Mouse (Mus musculus) spleen, adult 18-20 months (tissue): ENCODE results near the gene Ctbp2.

Experiments used
- DNase-seq, 2 experiments: peaks; one replicate each; pipeline ENCODE4 v3.0.0; 2022; ENCODE audit warnings: mixed read lengths in 2 of 2

The Ctbp2 gene

DNA sequence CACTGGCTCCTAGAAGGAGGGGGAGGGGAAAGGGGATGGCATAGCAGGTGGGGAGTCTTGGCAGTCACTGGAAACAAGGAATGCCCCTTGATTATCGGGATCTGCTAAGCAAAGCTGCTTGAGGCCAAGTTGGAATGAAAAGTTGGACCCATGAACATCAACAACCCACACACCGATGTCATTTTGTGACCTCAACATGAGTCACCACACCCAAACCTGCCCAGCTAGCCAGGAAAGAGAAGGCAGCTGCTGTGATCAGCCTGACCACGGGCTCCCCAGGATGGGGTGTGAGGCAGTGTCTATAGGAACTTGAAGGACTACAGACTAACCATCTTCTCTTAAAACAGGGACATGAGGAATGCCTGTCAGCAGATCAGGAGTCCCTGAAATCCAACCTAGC lies 38.7 kb downstream of the Ctbp2 start:
- DNase-seq = no peak

DNA sequence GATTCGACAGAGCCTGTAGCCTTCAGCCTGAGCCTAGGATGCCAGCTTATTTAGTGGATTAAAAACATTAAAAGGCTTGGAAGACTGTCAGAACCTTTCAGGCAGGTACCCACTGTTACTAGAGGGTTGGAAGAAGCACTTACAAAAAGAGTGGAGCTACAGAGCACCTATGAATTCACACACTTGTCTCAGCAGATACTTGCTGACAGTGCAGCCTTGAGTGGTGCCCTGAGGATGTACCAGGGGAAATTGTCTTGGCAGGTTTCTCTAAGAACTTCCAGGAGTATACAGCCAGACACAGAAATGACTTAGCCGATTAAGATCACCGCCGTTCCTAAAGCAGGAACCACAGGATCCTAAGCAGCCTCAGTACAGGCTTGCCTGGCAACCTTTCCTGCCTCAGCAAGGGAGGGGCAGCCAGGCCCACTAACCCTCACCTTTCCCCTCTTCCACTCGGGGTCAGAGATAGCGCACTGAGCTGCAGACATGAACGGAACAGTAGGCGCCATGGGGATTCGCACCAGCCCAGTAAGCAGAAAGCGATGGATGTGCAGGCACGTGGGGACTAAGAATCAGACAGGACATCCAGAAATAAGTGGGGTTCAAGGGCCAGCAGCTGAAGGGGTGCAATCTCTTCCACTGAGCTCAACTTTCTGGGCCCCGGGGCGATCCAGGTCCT lies 40.1 kb downstream of the Ctbp2 start:
- DNase-seq = no peak

DNA sequence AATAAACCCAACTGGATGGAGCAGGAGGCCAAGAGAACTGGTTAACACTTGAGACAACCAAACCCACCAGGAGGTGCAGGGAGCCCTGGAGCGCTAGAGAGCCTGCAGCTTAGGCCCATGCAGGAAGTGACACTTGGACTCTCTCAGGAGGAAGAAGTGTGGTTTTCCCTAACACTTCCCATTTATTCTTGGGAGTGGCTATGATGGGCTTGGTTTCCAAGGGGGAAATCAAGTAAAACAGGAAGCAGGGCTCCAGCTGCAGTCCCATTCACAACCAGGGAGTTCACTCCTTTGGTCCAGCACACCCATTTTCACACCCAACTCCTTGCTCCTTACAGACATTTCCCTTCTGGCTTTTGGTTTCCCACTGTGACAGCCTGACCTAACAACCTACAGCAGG lies 45.2 kb downstream of the Ctbp2 start:
- DNase-seq = no peak

DNA sequence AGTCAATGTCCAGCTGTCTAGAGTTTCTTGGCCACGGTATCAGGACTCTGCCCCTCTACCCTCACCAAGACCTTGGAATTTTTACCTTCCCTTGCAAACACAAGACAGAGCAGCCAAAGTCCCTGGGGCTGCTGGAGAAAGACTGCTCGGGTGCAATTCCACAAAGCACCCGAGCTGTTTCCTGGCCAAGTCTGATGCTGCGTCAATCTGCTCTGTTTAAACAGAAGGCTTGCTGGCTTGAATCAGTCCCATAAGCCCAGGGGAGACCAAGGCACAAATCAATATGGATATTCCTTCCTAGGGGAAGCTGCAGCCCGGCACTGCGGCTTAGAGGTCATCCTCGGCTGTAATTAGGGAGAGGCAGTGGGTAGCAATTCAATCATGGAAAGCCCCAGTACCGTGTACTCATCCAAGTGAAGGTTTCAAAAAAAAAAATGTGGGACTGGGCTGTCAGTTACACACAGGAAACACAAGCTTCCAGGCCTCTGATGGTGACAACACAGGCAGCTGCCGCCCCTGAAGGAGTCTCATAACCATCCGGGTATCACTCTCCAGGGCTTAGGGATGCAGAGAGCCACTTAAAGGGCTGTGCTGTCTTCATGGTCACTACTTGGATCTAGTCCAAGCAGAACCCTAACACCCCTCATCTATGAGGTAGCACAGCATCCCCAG lies 49.6 kb downstream of the Ctbp2 start:
- no peak for DNase-seq

DNA sequence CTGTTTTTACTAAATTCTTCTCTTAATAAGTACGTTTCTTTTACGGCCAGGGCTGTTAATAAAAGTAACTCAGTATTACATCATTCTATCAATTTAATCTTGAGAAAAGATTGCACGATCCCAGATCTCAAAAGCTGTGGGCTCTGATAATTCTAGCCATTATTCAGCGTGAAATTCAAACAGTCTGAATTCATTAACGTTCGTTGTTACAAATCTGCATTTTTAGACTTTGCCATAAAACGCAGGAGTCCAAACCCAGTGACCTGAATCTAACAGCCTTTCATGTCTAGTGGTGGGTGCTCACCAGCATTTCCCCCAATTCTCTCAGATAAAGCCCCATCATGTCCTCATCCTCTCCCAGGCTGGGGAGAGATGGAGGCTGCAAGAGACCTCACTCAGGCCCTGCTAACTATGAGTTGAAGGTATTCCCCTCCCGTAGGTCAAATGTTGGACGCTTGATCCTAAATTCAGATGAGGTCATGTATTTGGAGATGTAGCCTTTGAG lies 51.0 kb downstream of the Ctbp2 start:
- no peak for DNase-seq

DNA sequence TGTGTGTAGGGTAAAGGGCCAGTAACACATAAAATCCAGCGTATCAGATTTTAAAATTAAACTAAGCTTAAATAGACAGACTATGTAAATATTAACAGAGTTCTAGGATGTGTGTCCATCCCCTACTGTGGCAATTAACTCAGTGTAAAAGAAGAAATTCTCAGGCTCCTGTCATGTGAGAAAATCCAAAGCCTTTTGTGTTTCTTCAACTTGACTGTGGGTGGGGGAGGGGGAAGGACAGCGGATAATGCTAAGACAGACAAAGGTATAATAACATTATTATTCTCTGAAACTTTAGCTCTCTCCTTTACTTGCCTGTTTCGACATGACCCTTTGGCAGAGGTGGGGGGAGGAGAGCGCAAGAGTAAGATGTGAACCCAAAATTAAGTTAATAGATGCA lies 51.6 kb downstream of the Ctbp2 start:
- no peak for DNase-seq

DNA sequence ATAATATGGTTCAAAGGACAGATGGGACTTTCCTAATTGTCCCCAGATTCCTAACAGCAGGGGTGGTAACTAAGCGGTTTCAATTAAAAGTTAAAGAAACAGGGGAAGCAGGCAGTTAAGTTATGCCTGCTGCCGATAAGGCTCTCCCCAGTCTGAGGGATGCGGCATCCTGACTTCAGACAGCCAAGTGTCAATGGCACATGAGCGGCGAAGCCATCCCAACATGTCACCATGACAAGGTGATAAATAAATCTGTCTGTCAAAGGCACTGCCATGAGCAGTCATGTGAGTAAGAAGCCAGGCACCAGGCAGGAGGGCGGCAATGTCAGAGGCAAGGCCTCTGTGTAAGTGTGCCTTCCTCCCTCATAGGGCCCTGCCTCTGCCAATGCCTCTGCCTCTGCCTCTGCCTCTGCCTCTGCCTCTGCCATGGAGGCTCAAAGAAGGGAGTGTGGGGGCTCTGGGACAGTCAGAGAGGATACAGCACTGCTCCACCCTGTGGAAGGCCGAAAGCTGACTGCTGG lies 56.8 kb downstream of the Ctbp2 start:
- DNase-seq = no peak

DNA sequence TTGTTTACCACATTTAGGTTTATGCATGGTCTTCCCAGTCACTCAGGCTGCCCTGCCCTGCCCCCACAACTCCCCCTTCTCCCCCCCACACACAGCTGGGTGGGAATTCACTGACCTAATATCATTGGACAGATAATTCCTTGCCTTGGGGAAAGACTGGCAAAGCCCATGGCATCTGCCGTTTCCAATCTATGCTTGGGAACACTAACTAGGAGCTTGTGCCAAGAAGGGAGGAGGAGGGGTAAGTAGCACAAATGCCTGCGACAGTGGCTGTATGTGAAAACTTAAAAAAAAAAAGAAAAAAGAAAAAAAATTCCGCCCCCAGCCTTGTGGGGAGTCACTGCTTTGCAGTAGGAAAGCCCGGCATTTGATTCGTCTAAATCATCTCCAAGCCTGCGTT lies 57.4 kb downstream of the Ctbp2 start:
- no peak for DNase-seq

DNA sequence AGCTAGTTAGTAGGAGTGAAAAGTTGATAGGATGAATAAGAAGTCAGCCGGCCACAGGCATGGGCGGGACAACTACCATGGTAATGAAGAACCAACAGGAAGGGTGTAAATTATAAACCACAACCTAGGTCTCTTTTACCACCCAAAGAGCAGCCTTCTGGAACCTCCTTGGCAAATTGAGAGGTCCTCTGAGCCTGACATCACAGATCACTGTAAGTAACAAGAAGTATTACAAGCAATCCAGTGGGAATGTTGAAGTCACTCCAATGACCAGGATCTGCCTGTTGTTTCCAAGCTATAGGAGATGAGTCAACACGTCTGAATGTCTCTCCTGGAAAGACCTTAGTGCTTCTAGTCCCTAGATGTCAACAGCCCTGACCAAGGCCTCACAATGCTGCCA lies 62.1 kb downstream of the Ctbp2 start:
- DNase-seq = no peak

DNA sequence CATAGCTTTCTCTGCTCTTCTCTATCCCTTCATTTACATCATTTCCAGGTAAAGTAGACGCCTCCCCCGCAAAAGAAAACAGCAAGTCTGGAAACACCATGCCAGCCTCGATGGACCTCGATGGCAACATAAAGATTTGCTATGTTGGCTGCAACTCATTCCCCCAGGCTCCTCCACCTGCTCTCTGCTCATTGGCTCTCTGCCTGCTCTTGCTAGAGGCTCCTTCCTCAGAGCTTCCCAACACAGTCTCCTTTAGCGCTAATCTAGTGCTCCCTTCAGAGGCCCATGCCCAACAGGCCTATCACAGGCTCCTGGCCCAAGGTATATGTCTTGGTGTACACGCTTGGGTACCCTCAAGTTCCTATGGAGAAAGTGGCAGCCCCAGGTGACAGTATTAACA lies 64.0 kb downstream of the Ctbp2 start:
- no peak for DNase-seq

DNA sequence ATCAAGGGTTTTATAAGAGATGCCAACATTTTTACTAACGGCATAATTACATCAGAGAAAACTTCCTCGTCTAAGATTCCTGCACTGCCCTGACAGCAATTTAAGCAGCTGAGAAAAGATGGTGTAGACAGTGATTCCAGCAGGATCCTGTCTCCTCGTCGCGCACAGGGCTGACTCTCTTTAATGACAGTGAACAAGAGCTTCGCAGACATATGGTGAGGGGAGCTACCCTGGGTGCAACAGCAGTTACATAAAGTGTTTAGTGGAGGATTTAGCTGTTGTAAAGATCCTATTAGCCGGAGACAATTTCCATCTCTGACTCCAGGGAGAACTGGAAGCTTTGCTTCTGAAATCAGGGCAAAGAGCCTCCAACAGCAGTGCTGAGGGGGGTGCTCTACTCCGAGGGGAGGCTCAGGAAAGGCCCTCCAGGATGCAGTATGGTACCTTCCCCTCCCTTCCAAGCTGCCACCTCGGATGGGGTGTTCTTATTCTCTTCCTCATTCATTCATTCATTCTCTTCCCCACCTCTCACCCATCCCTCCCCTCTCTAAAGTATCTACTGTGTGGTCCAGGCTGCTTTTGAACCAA lies 64.5 kb downstream of the Ctbp2 start:
- DNase-seq = no peak

DNA sequence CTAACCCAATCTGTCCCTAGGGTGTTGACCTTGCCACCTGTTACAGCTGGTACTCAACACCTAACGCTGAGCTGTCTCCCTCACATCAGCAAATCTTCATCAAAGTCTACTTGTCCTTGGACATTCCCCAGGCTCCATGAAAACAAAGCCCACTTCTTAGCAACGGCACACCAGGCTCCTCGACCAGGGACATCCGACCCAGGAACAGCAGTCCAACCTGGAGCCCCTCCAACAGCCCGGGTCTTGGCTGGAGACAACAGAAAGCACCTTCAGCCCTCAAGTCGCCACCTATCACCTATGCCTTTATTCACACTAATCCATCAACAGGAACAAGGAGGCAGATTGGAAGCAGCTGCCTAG lies 65.0 kb downstream of the Ctbp2 start:
- DNase-seq = no peak

DNA sequence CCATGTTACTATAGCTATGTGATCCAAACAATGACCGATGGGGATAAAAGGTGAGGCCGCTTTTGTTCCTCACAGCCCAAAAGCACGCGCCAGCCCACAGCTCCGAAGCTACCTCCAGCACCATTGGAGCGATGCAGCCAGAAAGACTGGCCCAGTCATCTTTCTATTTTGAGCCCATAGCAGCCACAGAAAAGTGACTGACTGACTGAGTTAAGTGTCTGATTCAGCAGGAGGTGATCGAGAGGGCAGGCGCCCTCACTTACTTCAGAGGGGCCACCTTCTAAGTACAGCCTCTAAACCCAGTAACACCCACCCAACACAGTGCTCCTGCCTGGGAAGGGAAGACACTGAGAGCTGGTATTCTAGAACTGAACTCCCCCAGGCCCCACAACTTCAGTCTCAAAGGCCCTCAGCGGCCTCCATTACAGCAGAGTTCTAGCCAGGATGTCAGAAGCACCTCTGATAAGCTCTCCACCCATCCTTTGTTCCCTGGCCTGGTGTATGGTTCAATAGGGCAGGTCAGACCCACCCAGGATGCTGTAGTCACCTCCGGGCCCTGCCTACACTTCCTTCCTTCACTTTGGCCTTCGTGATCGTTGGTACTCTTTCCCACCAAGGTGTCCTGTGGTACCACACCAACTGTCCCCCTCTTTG lies 65.5 kb downstream of the Ctbp2 start:
- no peak for DNase-seq

DNA sequence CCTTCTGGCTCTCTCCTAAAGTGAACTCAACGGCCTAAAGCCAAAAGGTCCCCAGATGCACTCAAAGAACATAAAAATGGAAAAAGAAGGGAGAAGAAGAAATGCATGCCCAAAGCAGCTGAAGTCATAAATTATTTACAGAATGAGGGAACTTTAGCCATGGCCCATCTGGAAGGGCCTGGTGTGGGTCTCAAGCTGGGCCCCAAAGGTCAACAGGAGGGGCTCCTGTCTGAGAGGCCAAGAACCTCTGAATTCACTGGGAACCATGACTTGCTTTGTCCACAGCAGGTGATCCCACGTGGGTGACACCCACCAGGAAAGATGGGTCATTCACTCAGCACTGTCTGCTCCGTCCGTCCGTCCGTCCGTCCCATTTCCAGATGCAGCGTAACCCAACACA lies 67.2 kb downstream of the Ctbp2 start:
- DNase-seq = no peak

DNA sequence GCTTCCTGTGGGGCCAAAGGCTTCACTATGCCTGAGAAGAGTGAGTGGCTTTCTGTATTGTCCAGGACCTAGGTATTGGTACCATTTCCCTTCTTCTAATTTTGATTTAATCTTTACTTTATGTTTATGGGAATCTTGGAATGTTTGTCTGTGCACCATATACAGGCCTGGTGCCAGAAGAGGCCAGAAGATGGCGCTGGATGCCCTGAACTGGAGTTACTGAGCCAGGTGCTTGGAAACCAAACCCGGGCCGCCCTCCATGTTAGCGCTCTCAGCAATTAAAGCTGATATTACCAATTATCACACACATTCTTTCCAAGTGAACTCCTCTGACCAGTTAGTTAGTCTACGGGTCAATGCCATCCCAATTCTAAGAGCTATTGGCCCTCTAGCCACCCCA lies 69.7 kb downstream of the Ctbp2 start:
- DNase-seq = no peak

DNA sequence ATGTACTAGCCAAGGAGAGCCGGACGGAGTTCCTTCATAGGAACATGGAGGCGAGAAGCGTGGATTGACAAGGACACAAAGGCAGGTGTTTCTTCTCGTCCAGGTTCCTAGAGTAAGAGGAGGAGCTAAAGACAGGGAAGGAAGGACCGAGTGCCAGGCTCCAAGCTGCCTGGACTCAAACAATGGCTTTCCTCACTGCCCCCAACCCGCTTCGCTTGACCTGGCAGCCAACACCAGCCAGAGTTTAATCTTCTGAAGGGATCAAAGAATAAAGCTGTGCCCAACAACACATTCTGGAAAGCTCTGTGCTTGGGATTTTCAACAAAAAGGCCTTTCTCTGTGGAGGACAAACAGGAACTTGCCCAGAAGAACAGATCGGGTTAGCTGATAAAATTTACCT lies 70.4 kb downstream of the Ctbp2 start:
- DNase-seq = no peak

DNA sequence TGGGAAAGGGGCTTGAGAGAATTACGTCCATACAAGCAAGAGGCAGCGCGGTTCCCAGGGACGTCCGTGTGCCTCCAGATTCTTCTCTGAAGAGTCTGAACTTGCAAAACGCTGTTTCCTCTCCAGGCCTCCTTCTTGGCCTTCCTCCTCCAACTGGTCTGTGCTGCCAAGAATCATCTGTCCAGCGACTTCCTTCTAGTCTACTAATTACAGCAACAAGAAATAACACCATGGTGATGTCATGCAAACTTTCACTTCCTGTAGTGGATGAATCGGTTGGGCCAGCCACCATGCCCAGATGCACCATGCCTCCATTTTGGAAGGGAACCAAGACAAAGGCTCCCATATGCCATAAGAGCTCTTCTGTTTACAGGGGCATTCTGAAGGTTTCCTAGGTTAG lies 71.3 kb downstream of the Ctbp2 start:
- no peak for DNase-seq

DNA sequence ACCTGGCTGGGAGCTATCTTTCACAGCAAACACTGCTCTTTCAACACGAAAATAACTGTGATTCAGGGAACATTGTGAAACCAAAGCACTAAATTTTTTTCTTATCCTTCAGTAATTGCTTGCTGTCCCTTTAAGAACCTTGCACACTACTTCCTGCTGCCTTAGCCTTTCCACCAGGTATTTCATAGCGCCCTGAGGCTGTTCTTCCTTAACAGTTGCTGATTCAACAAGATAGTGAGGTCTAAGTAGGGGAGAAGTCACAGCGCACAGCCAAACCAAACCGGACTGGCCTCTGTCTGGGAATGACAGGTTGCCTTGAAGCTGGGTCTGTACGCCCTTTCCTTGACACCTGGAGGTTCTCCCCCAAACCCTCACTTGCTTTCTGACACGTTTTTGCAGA lies 73.5 kb downstream of the Ctbp2 start:
- no peak for DNase-seq

DNA sequence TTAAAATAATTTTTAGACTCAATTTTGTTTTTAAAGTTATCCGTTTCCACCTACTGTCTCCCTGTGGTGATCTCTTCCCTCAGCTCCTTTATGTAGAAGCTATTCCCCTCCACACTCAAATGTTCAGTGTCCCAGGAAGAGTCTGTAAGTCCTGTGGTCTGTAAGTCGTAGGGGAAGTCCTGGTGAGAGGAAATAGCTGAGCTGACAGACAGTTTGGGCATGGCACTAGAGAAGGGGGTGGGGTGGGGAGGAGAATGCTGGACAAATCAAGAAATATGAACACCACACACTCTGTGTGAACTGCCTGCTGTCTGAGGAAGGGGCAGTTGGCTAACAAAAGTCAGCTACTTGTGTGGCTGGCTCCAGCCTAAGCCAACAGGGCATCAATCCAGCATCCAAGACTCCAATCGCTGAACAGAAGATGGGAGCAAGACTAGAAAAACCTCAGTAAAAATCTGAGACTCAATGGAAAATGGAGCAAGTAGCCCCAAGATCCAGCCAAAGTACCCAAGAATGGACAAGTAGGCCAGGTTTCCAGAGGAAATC lies 76.0 kb downstream of the Ctbp2 start:
- DNase-seq = no peak

DNA sequence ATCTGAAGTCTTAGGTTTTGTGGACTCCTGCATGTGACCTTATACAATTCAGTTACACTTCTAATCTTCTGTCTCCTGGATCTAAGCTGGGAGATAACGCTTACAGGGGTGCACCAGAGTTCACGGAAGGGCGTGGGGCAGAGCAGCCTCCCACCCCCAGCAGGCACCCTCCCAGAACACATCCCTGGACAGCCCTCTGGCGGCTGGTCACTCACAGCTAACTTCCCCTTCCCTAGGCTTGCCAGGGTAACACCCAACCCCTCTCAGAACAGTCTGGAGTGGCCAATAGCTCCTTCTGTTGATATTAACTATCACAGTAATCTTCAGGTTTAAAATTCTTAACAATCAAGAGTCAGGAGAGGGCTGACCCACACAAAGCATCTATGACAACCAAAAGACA lies 76.9 kb downstream of the Ctbp2 start:
- no peak for DNase-seq

DNA sequence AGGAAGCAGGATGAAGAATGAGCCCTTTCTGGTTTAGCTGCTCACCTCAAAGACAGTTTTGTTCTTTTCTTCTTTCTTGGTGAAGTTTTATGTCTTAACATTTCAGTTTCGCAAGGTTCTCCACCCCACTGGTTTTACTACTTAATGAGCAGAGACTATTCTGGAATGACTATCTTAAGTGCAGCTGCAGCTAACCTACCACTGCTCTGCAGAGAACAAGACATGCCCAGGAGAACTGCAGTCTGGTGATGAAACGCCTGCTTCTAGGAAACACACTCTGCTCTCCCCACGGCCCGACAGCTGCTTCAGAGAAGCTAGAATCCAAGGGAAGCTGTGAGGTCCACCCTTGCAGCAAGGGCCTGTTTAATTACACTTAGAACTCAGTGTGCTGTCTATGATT lies 79.4 kb downstream of the Ctbp2 start:
- no peak for DNase-seq

DNA sequence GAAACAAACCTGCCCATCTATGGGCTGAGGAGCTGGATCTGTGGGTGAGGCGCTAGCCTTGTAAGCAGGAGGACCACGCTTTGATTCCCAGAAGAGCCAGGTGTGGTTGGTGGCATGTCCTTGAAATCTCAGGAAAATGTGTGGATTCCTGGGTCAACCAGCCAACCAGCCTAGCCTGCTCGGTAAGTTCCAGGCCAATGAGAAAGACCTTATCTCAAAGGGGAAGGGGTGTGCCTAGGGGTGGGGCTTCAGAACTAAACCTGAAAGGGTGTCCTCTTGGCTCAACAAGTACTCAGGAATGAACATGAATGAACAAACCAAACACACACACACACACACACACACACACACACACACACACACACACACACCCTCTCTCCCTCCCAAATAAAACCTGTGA lies 82.4 kb downstream of the Ctbp2 start:
- DNase-seq = no peak

DNA sequence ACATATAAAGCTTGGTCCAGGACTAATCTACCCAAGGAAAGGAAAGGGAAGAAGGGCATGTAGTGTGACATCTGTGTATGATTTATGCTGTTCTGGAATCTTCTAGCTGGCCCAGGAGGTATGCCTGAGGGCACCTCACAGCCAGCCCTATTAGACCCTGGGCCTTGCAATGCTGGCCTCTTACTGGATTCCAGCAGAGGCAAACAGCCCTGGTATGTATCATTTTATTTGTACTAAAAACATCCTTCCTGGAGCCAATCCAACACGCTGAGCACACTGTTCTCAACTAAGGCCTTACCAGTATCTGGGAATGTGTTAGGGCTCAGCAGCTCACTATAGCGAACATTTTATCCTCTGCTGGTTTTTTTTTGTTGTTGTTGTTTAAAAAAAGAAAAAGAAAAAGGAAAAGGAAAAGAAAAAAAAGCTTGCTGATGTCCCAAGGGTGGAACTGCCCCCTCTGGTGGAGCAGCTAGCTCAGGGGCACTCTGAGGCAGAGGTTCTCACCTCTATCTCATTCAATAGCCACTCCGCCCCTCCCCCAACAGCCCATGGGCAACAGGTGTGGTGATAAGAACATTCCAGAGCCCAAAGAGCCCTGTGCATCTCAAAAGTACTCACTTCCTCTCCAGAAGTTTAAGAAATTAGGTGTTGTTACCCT lies 83.3 kb downstream of the Ctbp2 start:
- DNase-seq = no peak
